Mouse (Mus musculus) macrophage (primary cell): ENCODE results near the gene Cass4. TPM values are rescaled to one million over a fixed set of nuclear protein-coding genes. Genes with fewer than 3 reads are reported as not detected.

Source experiments
- H3K27ac ChIP-seq: fragments of 350-480 bp; formaldehyde crosslinking; 2 replicates; pipeline ENCODE4 v1.9.0; 2021
- H3K36me3 ChIP-seq: fragments of 350-480 bp; formaldehyde crosslinking; 2 replicates; pipeline ENCODE4 v1.9.0; 2021; ENCODE audit errors: inconsistent target
- H3K4me3 ChIP-seq: fragments of 350-480 bp; formaldehyde crosslinking; 2 replicates; pipeline ENCODE4 v1.9.0; 2021; ENCODE audit errors: inconsistent target
- H3K79me2 ChIP-seq: fragments of 350-480 bp; formaldehyde crosslinking; 2 replicates; pipeline ENCODE4 v1.9.0; 2021; ENCODE audit errors: inconsistent target
- WGBS: methylation state at CpG from one replicate; pipeline ENCODE4 v1.1.7; 2026; ENCODE audit warnings: inconsistent platforms; ENCODE audit not compliant: missing documents; 5-methylcytosine and 5-hydroxymethylcytosine counted together
- polyA plus RNA-seq: library from polyadenylated mRNA; stranded (reverse); fragments of 250-400 nt; gene quantifications from 3 replicates; pipeline ENCODE4 v1.2.4, GENCODE M21; 2018; ENCODE audit warnings: inconsistent platforms

Cass4 gene
- polyA plus RNA-seq, 1 experiment from 2014 or later: 0.60 TPM

GRCm38 (mm10) chr2:172439843-172440639, 46.4 kb downstream of the Cass4 start, which contains the start of gene Rtf2:
TSS of gene Rtf2 (plus strand) at chr2:172440556.
- WGBS: 2% methylated on average over 35 of the region's 35 CpGs
- Histone ChIP-seq H3K36me3 (peaks cover 15% of the 10 kb centered on the region), H3K79me2 (peaks cover 51% of the 10 kb centered on the region)

GRCm38 (mm10) chr2:172440640-172441005, 47.0 kb downstream of the Cass4 start:
- Histone ChIP-seq H3K79me2 (peaks cover 57% of the 10 kb centered on the region), H3K27ac (peak overlapping the region; percentile 81), H3K4me3 (peak overlapping the region; percentile 99), H3K36me3 (peaks cover 21% of the 10 kb centered on the region)
- under 1% methylated on average over 21 of the region's 21 CpGs for WGBS

More at GRCm38 (mm10) chr2:172439843-172440639, 46.4 kb downstream of the Cass4 start, which contains the start of gene Rtf2:
- peak within 1 kb of the TSS; percentile 81 for H3K27ac ChIP-seq
- peak within 1 kb of the TSS; percentile 99 for H3K4me3 ChIP-seq

GRCm38 (mm10) chr2:172441176-172441575, 47.6 kb downstream of the Cass4 start:
- Histone ChIP-seq H3K4me3 (peak overlapping the region; percentile 99), H3K36me3 (peaks cover 26% of the 10 kb centered on the region), H3K27ac (peak overlapping the region; percentile 81), H3K79me2 (peaks cover 62% of the 10 kb centered on the region)
- WGBS: 37% methylated on average over 6 of the region's 6 CpGs

- peaks cover 71% of the 10 kb centered on the region for H3K36me3 ChIP-seq
Measured at GRCm38 (mm10) chr2:172445617-172446016, 52.0 kb downstream of the Cass4 start.

GRCm38 (mm10) chr2:172447317-172447716, 53.7 kb downstream of the Cass4 start:
- H3K4me3 ChIP-seq: no peak overlapping the region
- H3K36me3 ChIP-seq: peaks cover 85% of the 10 kb centered on the region
- peaks cover 56% of the 10 kb centered on the region for H3K79me2 ChIP-seq
- no peak overlapping the region for H3K27ac ChIP-seq
- WGBS: 96% methylated on average over 6 of the region's 6 CpGs

More at GRCm38 (mm10) chr2:172445617-172446016, 52.0 kb downstream of the Cass4 start:
- no peak overlapping the region for H3K4me3 ChIP-seq
- WGBS: 90% methylated on average over 4 of the region's 4 CpGs
- peaks cover 73% of the 10 kb centered on the region for H3K79me2 ChIP-seq
- H3K27ac ChIP-seq: no peak overlapping the region

GRCm38 (mm10) chr2:172448329-172448728, 54.7 kb downstream of the Cass4 start:
- Histone ChIP-seq H3K27ac (no peak overlapping the region), H3K79me2 (peaks cover 48% of the 10 kb centered on the region), H3K4me3 (no peak overlapping the region), H3K36me3 (peaks cover 95% of the 10 kb centered on the region)
- 69% methylated on average over 4 of the region's 4 CpGs for WGBS

- Histone ChIP-seq H3K79me2 (peaks cover 44% of the 10 kb centered on the region; the same call in 1 of the 2 replicates), H3K4me3 (no peak overlapping the region), H3K36me3 (peaks cover 89% of the 10 kb centered on the region), H3K27ac (no peak overlapping the region)
- WGBS: 91% methylated on average over 6 of the region's 6 CpGs
Measured at GRCm38 (mm10) chr2:172450640-172451039, 57.0 kb downstream of the Cass4 start.

GRCm38 (mm10) chr2:172452031-172452430, 58.4 kb downstream of the Cass4 start:
- no peak overlapping the region for H3K4me3 ChIP-seq

GRCm38 (mm10) chr2:172452458-172452857, 58.9 kb downstream of the Cass4 start:
- no peak overlapping the region for H3K4me3 ChIP-seq
- 92% methylated on average over 10 of the region's 10 CpGs for WGBS
- H3K79me2 ChIP-seq: peaks cover 57% of the 10 kb centered on the region; the same call in 1 of the 2 replicates
- peaks cover 88% of the 10 kb centered on the region for H3K36me3 ChIP-seq
- H3K27ac ChIP-seq: no peak overlapping the region

More at GRCm38 (mm10) chr2:172452031-172452430, 58.4 kb downstream of the Cass4 start:
- no peak overlapping the region for H3K27ac ChIP-seq
- peaks cover 88% of the 10 kb centered on the region for H3K36me3 ChIP-seq
- whole genome bisulfite sequencing: 100% methylated on average over 4 of the region's 4 CpGs
- H3K79me2 ChIP-seq: peaks cover 53% of the 10 kb centered on the region; the same call in 1 of the 2 replicates

GRCm38 (mm10) chr2:172458496-172458895, 64.9 kb downstream of the Cass4 start, which contains the start of gene Gcnt7:
TSS of gene Gcnt7 (minus strand) at chr2:172458596.
- Histone ChIP-seq H3K4me3 (no peak within 1 kb of the TSS), H3K36me3 (peaks cover 80% of the 10 kb centered on the region), H3K27ac (no peak within 1 kb of the TSS), H3K79me2 (peaks cover 55% of the 10 kb centered on the region; the same call in 1 of the 2 replicates)
- 96% methylated on average over 11 of the region's 11 CpGs for WGBS

- Histone ChIP-seq H3K36me3 (peaks cover 88% of the 10 kb centered on the region), H3K4me3 (no peak overlapping the region), H3K79me2 (peaks cover 38% of the 10 kb centered on the region; the same call in 1 of the 2 replicates), H3K27ac (no peak overlapping the region)
- WGBS: 89% methylated on average over 2 of the region's 2 CpGs
Measured at GRCm38 (mm10) chr2:172460647-172461046, 67.1 kb downstream of the Cass4 start.

GRCm38 (mm10) chr2:172462813-172463212, 69.2 kb downstream of the Cass4 start:
- 97% methylated on average over 4 of the region's 4 CpGs for whole genome bisulfite sequencing
- peaks cover 16% of the 10 kb centered on the region; the same call in 1 of the 2 replicates for H3K79me2 ChIP-seq
- H3K36me3 ChIP-seq: peaks cover 88% of the 10 kb centered on the region
- H3K27ac ChIP-seq: no peak overlapping the region
- H3K4me3 ChIP-seq: no peak overlapping the region

- no peak overlapping the region for H3K27ac ChIP-seq
- WGBS: 92% methylated on average over 11 of the region's 11 CpGs
- no peak overlapping the region for H3K4me3 ChIP-seq
- no peaks in the 10 kb centered on the region for H3K79me2 ChIP-seq
- peaks cover 84% of the 10 kb centered on the region for H3K36me3 ChIP-seq
Measured at GRCm38 (mm10) chr2:172466427-172467132, 73.0 kb downstream of the Cass4 start.

GRCm38 (mm10) chr2:172467206-172467605, 73.6 kb downstream of the Cass4 start:
- Histone ChIP-seq H3K4me3 (no peak overlapping the region), H3K36me3 (peaks cover 78% of the 10 kb centered on the region), H3K27ac (0 out of 2 replicates have a peak overlapping the region, but pooled peaks have one; percentile 4), H3K79me2 (no peaks in the 10 kb centered on the region)
- WGBS: 81% methylated on average over 4 of the region's 5 CpGs
